8 mouse cellular contexts compared by ENCODE assay signal in genomic region chr8:110996641-110997430, GRCm38 (mm10). TPM values are rescaled to one million over a fixed set of nuclear protein-coding genes. Genes with fewer than 3 reads are reported as not detected.
DNase-seq lines count a peak whose midpoint lies in the region; ATAC-seq lines count a peak whose summit lies in the region.

No protein-coding gene starts in this region.

- peaks cover 3% of the 10 kb centered on the region; the same call in 1 of the 2 replicates for H3K4me1 ChIP-seq in embryonic facial prominence, embryonic 14.5 days (ENCODE audit: control insufficient read depth, insufficient read depth, low read length)
- H3K4me1 ChIP-seq in limb, embryonic 11.5 days (ENCODE audit: control insufficient read depth, insufficient read depth, low read length) = peaks cover 5% of the 10 kb centered on the region; the same call in 1 of the 2 replicates
- H3K4me1 ChIP-seq in stomach, embryonic 15.5 days = no peaks in the 10 kb centered on the region

- peak overlapping the region; percentile 93 for H3K4me3 ChIP-seq in embryonic facial prominence, embryonic 14.5 days (ENCODE audit: low read depth, low read length)
- H3K4me3 ChIP-seq in limb, embryonic 11.5 days (ENCODE audit: low read depth, low read length) = peak overlapping the region; percentile 90
- peak overlapping the region; percentile 94 for H3K4me3 ChIP-seq in stomach, embryonic 15.5 days (replicated peaks)

- no peaks in the 10 kb centered on the region for H3K27me3 ChIP-seq in embryonic facial prominence, embryonic 14.5 days (replicated peaks; ENCODE audit: control insufficient read depth, insufficient read depth, low read length)
- no peaks in the 10 kb centered on the region for H3K27me3 ChIP-seq in limb, embryonic 11.5 days (ENCODE audit: control insufficient read depth, insufficient read depth, low read length)
- H3K27me3 ChIP-seq in stomach, embryonic 15.5 days (replicated peaks) = no peaks in the 10 kb centered on the region

- 38% methylated on average over 16 of the region's 16 CpGs for WGBS in embryonic facial prominence, embryonic 14.5 days
- 37% methylated on average over 16 of the region's 16 CpGs for WGBS in limb, embryonic 11.5 days
- WGBS in stomach, embryonic 15.5 days = 30% methylated on average over 16 of the region's 16 CpGs

- H3K9me3 ChIP-seq in embryonic facial prominence, embryonic 14.5 days (ENCODE audit: control insufficient read depth, low read length) = no peaks in the 10 kb centered on the region
- no peaks in the 10 kb centered on the region for H3K9me3 ChIP-seq in limb, embryonic 11.5 days (ENCODE audit: control insufficient read depth, low read length)
- no peaks in the 10 kb centered on the region for H3K9me3 ChIP-seq in stomach, embryonic 15.5 days

- ATAC-seq in CD4-positive, CD25-positive, alpha-beta regulatory T cell, adult 4 months = no peak
- no peak for ATAC-seq in embryonic facial prominence, embryonic 14.5 days (ENCODE audit: low read depth)
- ATAC-seq in limb, embryonic 11.5 days (ENCODE audit: insufficient number of reproducible peaks, low FRiP score, low TSS enrichment, low read depth) = no peak
- ATAC-seq in stomach, embryonic 15.5 days (ENCODE audit: insufficient read depth, low FRiP score, low read depth) = no peak

- peak overlapping the region; percentile 87 for H3K27ac ChIP-seq in embryonic facial prominence, embryonic 14.5 days (replicated peaks; ENCODE audit: low read depth, low read length)
- 0 out of 2 replicates have a peak overlapping the region, but pooled peaks have one; percentile 55 for H3K27ac ChIP-seq in limb, embryonic 11.5 days (replicated peaks; ENCODE audit: low read depth, low read length)
- peak overlapping the region; percentile 88 for H3K27ac ChIP-seq in stomach, embryonic 15.5 days

- H3K36me3 ChIP-seq in embryonic facial prominence, embryonic 14.5 days (ENCODE audit: control insufficient read depth, insufficient read depth, low read length) = peaks cover 20% of the 10 kb centered on the region; the same call in 1 of the 2 replicates
- no peaks in the 10 kb centered on the region; the same call in 1 of the 2 replicates for H3K36me3 ChIP-seq in limb, embryonic 11.5 days (ENCODE audit: control insufficient read depth, insufficient read depth, low read length)
- H3K36me3 ChIP-seq in stomach, embryonic 15.5 days = no peaks in the 10 kb centered on the region

- peak overlapping the region; percentile 65 for H3K4me2 ChIP-seq in embryonic facial prominence, embryonic 14.5 days (ENCODE audit: low read depth, low read length)
- peak overlapping the region; percentile 71 for H3K4me2 ChIP-seq in limb, embryonic 11.5 days (ENCODE audit: low read depth, severe bottlenecking)
- peak overlapping the region; percentile 55 for H3K4me2 ChIP-seq in stomach, embryonic 15.5 days

- peak overlapping the region; percentile 87 for H3K9ac ChIP-seq in embryonic facial prominence, embryonic 14.5 days (ENCODE audit: low read depth, low read length)
- peak overlapping the region; percentile 84 for H3K9ac ChIP-seq in limb, embryonic 11.5 days (ENCODE audit: low read length)
- H3K9ac ChIP-seq in stomach, embryonic 15.5 days = peak overlapping the region; percentile 81

- peak; percentile 48 for DNase-seq in CD4-positive, CD25-positive, alpha-beta regulatory T cell, adult 2 months (ENCODE audit: low read depth, low spot score)
- DNase-seq in 3T3-L1 (ENCODE audit: low read depth, low spot score) = peak; percentile 33
- no peak for DNase-seq in embryonic facial prominence, embryonic 14.5 days (ENCODE audit: low spot score)
- no peak for DNase-seq in limb, embryonic 11.5 days (ENCODE audit: low spot score)
- DNase-seq in frontal cortex, postnatal 10 days (ENCODE audit: low spot score in 2 of 2) = no peak
- DNase-seq in thymus, postnatal 25 days = no peak

RNA-seq across cellular contexts. Expression of gene Ddx19a, which starts 0.8 kb away (rescaled TPM):
- polyA plus RNA-seq in CD4-positive, CD25-positive, alpha-beta regulatory T cell, adult 4 months (2017; shearing (Covaris generic)) = 10 to 100 TPM; 13.8 to 13.9 TPM
- polyA plus RNA-seq in embryonic facial prominence, embryonic 14.5 days (2014; fragmentation: Nextera tagmentation; extraction: Ambion mirVana) = 18.1 and 19.1 TPM in 2 replicates
- 34.1 and 40.3 TPM in 2 replicates for polyA plus RNA-seq in limb, embryonic 11.5 days (2014; fragmentation: Nextera tagmentation; extraction: Ambion mirVana)
- polyA plus RNA-seq in stomach, embryonic 15.5 days (2015; fragmentation: Nextera tagmentation; extraction: Ambion mirVana) = 11.8 and 12.9 TPM in 2 replicates

RNA-seq across cellular contexts. Expression of gene Ddx19b, which starts 34.7 kb away (rescaled TPM):
- polyA plus RNA-seq in CD4-positive, CD25-positive, alpha-beta regulatory T cell, adult 4 months (2017; shearing (Covaris generic)) = 10 to 100 TPM in 1 of 2 experiments, 1 to 10 TPM in 1; 5.5 to 12.0 TPM
- 5.2 and 5.5 TPM in 2 replicates for polyA plus RNA-seq in embryonic facial prominence, embryonic 14.5 days (2014; fragmentation: Nextera tagmentation; extraction: Ambion mirVana)
- polyA plus RNA-seq in limb, embryonic 11.5 days (2014; fragmentation: Nextera tagmentation; extraction: Ambion mirVana) = 4.5 and 4.7 TPM in 2 replicates
- polyA plus RNA-seq in stomach, embryonic 15.5 days (2015; fragmentation: Nextera tagmentation; extraction: Ambion mirVana) = 6.4 and 6.9 TPM in 2 replicates

RNA-seq across cellular contexts. Expression of gene Aars, which starts 36.1 kb away (rescaled TPM):
- polyA plus RNA-seq in CD4-positive, CD25-positive, alpha-beta regulatory T cell, adult 4 months (2017; shearing (Covaris generic)) = 10 to 100 TPM; 18.6 to 38.6 TPM
- 48.9 and 53.2 TPM in 2 replicates for polyA plus RNA-seq in embryonic facial prominence, embryonic 14.5 days (2014; fragmentation: Nextera tagmentation; extraction: Ambion mirVana)
- 66.1 and 78.4 TPM in 2 replicates for polyA plus RNA-seq in limb, embryonic 11.5 days (2014; fragmentation: Nextera tagmentation; extraction: Ambion mirVana)
- polyA plus RNA-seq in stomach, embryonic 15.5 days (2015; fragmentation: Nextera tagmentation; extraction: Ambion mirVana) = 51.1 and 52.4 TPM in 2 replicates

RNA-seq across cellular contexts. Expression of gene Exosc6, which starts 59.3 kb away (rescaled TPM):
- not detected for polyA plus RNA-seq in CD4-positive, CD25-positive, alpha-beta regulatory T cell, adult 4 months (2017; shearing (Covaris generic))
- 11.4 and 13.1 TPM in 2 replicates for polyA plus RNA-seq in embryonic facial prominence, embryonic 14.5 days (2014; fragmentation: Nextera tagmentation; extraction: Ambion mirVana)
- 31.1 and 35.1 TPM in 2 replicates for polyA plus RNA-seq in limb, embryonic 11.5 days (2014; fragmentation: Nextera tagmentation; extraction: Ambion mirVana)
- 17.7 and 20.5 TPM in 2 replicates for polyA plus RNA-seq in stomach, embryonic 15.5 days (2015; fragmentation: Nextera tagmentation; extraction: Ambion mirVana)

Comparison
In these comparisons a context has a peak if more than half of its experiments do, and no peak if none do; other contexts are left out.
1. DNase-seq: peak in CD4-positive, CD25-positive, alpha-beta regulatory T cell, adult 2 months (single experiment) and 3T3-L1 (single experiment); none in embryonic facial prominence, embryonic 14.5 days (single experiment), limb, embryonic 11.5 days (single experiment), frontal cortex, postnatal 10 days (0 of 2) and thymus, postnatal 25 days (single experiment).
2. Peak in every context shown above with its lines, with median percentiles within 50 percentile points of each other: H3K27ac ChIP-seq, H3K4me2 ChIP-seq, H3K4me3 ChIP-seq and H3K9ac ChIP-seq.